Mouse (Mus musculus) heart, adult 2 months (tissue): ENCODE results near the gene Pde4d. TPM values are rescaled to one million over a fixed set of nuclear protein-coding genes. Genes with fewer than 3 reads are reported as not detected.
"Not testable (repeated sequence)": the region's sequence is repeated elsewhere in the genome, so short reads cannot be mapped to it uniquely, and the experiment has no call there.

ENCODE experiments used
- DNase-seq, 2 experiments: peaks; one replicate each; pipeline ENCODE4 v3.0.0; 2021
- H3K27ac ChIP-seq: fragments of 200-600 bp; 2 replicates; pipeline ENCODE4 v1.8.1; 2022
- H3K27me3 ChIP-seq: fragments of 200-500 bp; 2 replicates; pipeline ENCODE4 v1.6.1; 2012; ENCODE audit warnings: mild to moderate bottlenecking, low read length, inconsistent platforms, mixed read lengths; ENCODE audit not compliant: control insufficient read depth, insufficient read depth
- H3K36me3 ChIP-seq: fragments of 200-500 bp; 2 replicates; pipeline ENCODE4 v1.6.1; 2012; ENCODE audit warnings: low read length, inconsistent platforms; ENCODE audit not compliant: control insufficient read depth, insufficient read depth
- H3K4me1 ChIP-seq: fragments of 200-500 bp; 2 replicates; pipeline ENCODE4 v1.6.1; 2011; ENCODE audit warnings: low read length; ENCODE audit not compliant: control insufficient read depth, insufficient read depth
- H3K4me3 ChIP-seq: fragments of 200-600 bp; 2 replicates; pipeline ENCODE4 v1.8.1; 2022
- H3K79me2 ChIP-seq: fragments of 200-500 bp; replicated peaks from 2 replicates; pipeline ENCODE4 v1.6.1; 2012; ENCODE audit warnings: mild to moderate bottlenecking, inconsistent platforms, low read length, moderate library complexity, mixed read lengths; ENCODE audit not compliant: control insufficient read depth, insufficient read depth
- H3K9ac ChIP-seq: fragments of 200-500 bp; 2 replicates; pipeline ENCODE4 v1.6.1; 2012; ENCODE audit warnings: low read depth, mild to moderate bottlenecking, control low read depth, inconsistent platforms, low read length, mixed read lengths
- CTCF ChIP-seq: fragments of 200-600 bp; IDR thresholded peaks from 2 replicates; pipeline ENCODE4 v1.8.1; 2022; ENCODE audit warnings: antibody characterized with exemption, mild to moderate bottlenecking, moderate library complexity
- EP300 ChIP-seq: fragments of 200-500 bp; IDR thresholded peaks from 2 replicates; pipeline ENCODE4 v1.6.1; 2011; ENCODE audit warnings: low read depth, low read length, control low read depth; ENCODE audit not compliant: insufficient read depth
- POLR2A ChIP-seq: fragments of 200-500 bp; IDR thresholded peaks from 2 replicates; pipeline ENCODE4 v1.6.1; 2011; ENCODE audit warnings: mild to moderate bottlenecking, low read depth, low read length, control low read depth; ENCODE audit not compliant: insufficient read depth
- WGBS: fragments of 180-500 bp; shearing (Covaris S2); methylation state at CpG from one replicate; pipeline ENCODE4 v1.1.7; 2018; 5-methylcytosine and 5-hydroxymethylcytosine counted together
- intact Hi-C: fragments of 180-260 bp; cut with DNase I; formaldehyde crosslinking; loops from one replicate; pipeline ENCODE4 v1.15.1; 2025
- polyA plus RNA-seq: library from polyadenylated mRNA; depleted of rRNA; stranded (reverse); fragments of >200 nt; gene quantifications from 2 replicates; pipeline ENCODE4 v1.2.3, GENCODE M21; 2012
- total RNA-seq, 2 experiments: library from RNA; stranded (reverse); gene quantifications; 2 replicates each; pipeline ENCODE4 v1.2.3; 2021

The Pde4d gene
- total and polyA plus RNA-seq, 3 experiments, result 11.5 to 40.1 (median 38.1) TPM

- H3K27me3 ChIP-seq, result no peaks in the 10 kb centered on the region
- no peaks in the 10 kb centered on the region for H3K4me1 ChIP-seq
- intact Hi-C loops, result no loop called here
- no peaks in the 10 kb centered on the region for H3K36me3 ChIP-seq
- 87% methylated on average over 7 of the region's 7 CpGs for WGBS
- no peak overlapping the region for H3K27ac ChIP-seq
- TF ChIP-seq CTCF (no peak), POLR2A (no peak), EP300 (no peak)
- no peaks in the 10 kb centered on the region for H3K79me2 ChIP-seq
- H3K9ac ChIP-seq, result no peak overlapping the region
- DNase-seq, result no peak
- no peak overlapping the region for H3K4me3 ChIP-seq
These were observed 1435.1 kb downstream of the Pde4d start for GRCm38 (mm10) chr13:109884812-109885211.

DNA sequence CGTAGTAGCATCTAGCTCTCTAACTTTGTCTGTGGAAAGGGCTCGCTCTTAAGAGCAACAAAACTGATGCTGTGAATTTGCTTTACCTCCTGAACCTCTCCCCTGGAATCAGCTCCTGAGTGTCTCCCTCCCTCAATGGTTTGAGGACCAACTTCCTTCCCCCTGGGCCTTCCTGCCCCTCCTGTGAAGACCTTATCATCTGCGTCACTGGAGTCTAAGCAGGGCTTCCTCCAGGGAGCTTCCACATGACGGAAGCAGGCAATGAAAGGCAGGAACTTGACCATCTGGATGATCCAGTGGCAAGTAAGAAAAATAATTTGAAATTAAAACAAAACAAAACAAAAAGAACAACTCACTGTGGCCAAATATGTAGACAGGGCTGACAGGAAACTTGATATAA is 1438.5 kb downstream of the Pde4d start:
- Histone ChIP-seq H3K36me3 (no peaks in the 10 kb centered on the region), H3K4me1 (no peaks in the 10 kb centered on the region), H3K79me2 (no peaks in the 10 kb centered on the region), H3K4me3 (no peak overlapping the region), H3K27me3 (no peaks in the 10 kb centered on the region), H3K9ac (no peak overlapping the region), H3K27ac (no peak overlapping the region; the same call in 1 of the 2 replicates)
- peak in 1 of 2 experiments; percentile 26 for DNase-seq
- TF ChIP-seq POLR2A (0 out of 2 replicates have a peak, but pooled peaks have one; percentile 20), EP300 (no peak)
- intact Hi-C loops, result no loop called here
- WGBS, result 54% methylated on average over 4 of the region's 4 CpGs

DNA sequence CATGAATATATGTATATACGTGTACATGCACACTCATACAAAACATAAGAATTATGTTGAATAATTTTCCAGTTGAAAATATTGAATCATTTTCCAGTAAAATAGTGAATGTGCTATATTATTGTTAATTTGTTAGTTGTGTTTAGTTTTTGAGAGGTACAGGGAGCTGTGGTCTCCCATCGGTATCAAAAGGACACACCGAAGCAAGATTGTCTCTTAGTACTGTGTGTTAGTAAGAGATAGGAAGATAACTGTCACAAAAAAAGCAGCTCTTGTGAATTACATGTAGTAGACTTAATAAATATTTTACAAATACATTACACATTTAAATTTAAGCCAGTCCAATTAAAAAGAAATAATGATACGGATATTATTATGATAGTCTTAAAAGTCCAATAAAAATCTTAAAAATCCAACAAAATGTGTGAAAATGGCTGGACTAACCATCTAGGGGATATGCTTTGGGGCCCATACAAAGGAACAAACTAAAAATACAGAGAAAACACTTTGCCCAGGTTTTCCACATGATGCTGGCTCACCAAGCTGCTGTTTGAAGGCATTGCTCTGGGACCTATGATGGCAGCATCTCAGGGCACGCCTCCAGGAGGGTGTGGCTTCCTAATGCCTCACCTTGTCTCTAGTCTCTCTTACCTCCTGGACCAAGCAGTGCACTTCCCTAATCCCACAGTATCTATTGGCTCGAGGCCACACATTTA is 1441.6 kb downstream of the Pde4d start:
- intact Hi-C loops, result no loop called here
- Histone ChIP-seq H3K4me1 (no peaks in the 10 kb centered on the region), H3K27me3 (no peaks in the 10 kb centered on the region), H3K36me3 (no peaks in the 10 kb centered on the region), H3K27ac (no peak overlapping the region), H3K9ac (no peak overlapping the region), H3K4me3 (no peak overlapping the region), H3K79me2 (no peaks in the 10 kb centered on the region)
- DNase-seq, result no peak
- TF ChIP-seq POLR2A (no peak), CTCF (no peak), EP300 (no peak)
- 81% methylated on average over 6 of the region's 6 CpGs for WGBS

- intact Hi-C loops, result no loop called here
- no peak for DNase-seq
- Histone ChIP-seq H3K4me1 (no peaks in the 10 kb centered on the region), H3K79me2 (no peaks in the 10 kb centered on the region), H3K9ac (no peak overlapping the region), H3K27me3 (no peaks in the 10 kb centered on the region), H3K4me3 (no peak overlapping the region), H3K36me3 (no peaks in the 10 kb centered on the region), H3K27ac (no peak overlapping the region)
- 75% methylated on average over 4 of the region's 4 CpGs for WGBS
- TF ChIP-seq POLR2A, result no peak
- TF ChIP-seq CTCF, result no peak
- no peak for TF ChIP-seq EP300
These were observed 1442.1 kb downstream of the Pde4d start for GRCm38 (mm10) chr13:109891910-109892265.

- 51% methylated on average over 14 of the region's 14 CpGs for WGBS
- H3K9ac ChIP-seq, result no peak overlapping the region
- DNase-seq, result peak in 1 of 2 experiments; percentile 42
- no peak overlapping the region for H3K27ac ChIP-seq
- H3K27me3 ChIP-seq, result no peaks in the 10 kb centered on the region
- no peaks in the 10 kb centered on the region for H3K79me2 ChIP-seq
- H3K36me3 ChIP-seq, result no peaks in the 10 kb centered on the region
- H3K4me3 ChIP-seq, result no peak overlapping the region
- TF ChIP-seq CTCF (peak; percentile 16; the same call in 1 of the 2 replicates), EP300 (no peak)
- H3K4me1 ChIP-seq, result peaks cover 2% of the 10 kb centered on the region; the same call in 1 of the 2 replicates
- intact Hi-C loops, result no loop called here
These were observed 1450.0 kb downstream of the Pde4d start for GRCm38 (mm10) chr13:109899442-109900428.

DNA sequence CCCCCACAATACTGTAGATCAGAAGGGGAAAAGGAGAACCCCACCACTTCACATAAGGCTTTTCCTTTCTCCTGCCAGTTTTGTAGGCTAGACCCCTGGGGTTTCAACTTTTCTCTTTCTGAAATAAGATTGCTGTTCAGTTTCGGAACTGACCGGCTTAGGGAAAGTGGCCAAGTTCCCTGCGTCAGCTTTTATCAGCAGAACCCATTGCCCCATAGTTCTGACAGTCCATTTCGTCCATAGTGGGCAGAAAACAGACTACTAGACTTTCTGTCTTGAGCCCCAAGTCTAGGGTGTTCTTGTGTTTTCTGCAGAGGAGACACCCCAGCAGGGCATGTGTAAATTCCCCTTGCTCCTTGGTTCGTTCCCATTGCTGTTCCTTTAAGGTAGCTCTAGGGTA is 1452.1 kb downstream of the Pde4d start:
- peak in 1 of 2 experiments; percentile 29 for DNase-seq
- Histone ChIP-seq H3K36me3 (no peaks in the 10 kb centered on the region), H3K27ac (peak overlapping the region; percentile 26), H3K9ac (no peak overlapping the region), H3K79me2 (no peaks in the 10 kb centered on the region; the same call in 1 of the 2 replicates), H3K4me1 (peaks cover 2% of the 10 kb centered on the region; the same call in 1 of the 2 replicates), H3K27me3 (no peaks in the 10 kb centered on the region), H3K4me3 (no peak overlapping the region; the same call in 1 of the 2 replicates)
- intact Hi-C loops, result no loop called here
- WGBS, result 46% methylated on average over 5 of the region's 5 CpGs
- TF ChIP-seq CTCF (no peak), POLR2A (no peak), EP300 (no peak)

- H3K36me3 ChIP-seq, intact Hi-C loops, H3K79me2 ChIP-seq, H3K27me3 ChIP-seq, H3K4me1 ChIP-seq: not testable (repeated sequence)
- H3K9ac ChIP-seq, result peak overlapping the region; percentile 68
- under 1% methylated on average over 28 of the region's 28 CpGs for WGBS
- peak; percentile 69 to 70 for DNase-seq
- H3K4me3 ChIP-seq, result peak overlapping the region; percentile 79
- H3K27ac ChIP-seq, result peak overlapping the region; percentile 66
These were observed 1452.7 kb downstream of the Pde4d start for GRCm38 (mm10) chr13:109902460-109902854.
